Mouse (Mus musculus) brain, adult 2 months (tissue): Measurements from ENCODE around the gene Zbtb16.
A peak's percentile ranks its signal among the peaks of the same experiment; 100 is the strongest.

Experiments used
- DNase-seq: peaks from one replicate; pipeline ENCODE4 v3.0.0; 2011; ENCODE audit warnings: low read depth, low spot score

Gene Zbtb16

DNA sequence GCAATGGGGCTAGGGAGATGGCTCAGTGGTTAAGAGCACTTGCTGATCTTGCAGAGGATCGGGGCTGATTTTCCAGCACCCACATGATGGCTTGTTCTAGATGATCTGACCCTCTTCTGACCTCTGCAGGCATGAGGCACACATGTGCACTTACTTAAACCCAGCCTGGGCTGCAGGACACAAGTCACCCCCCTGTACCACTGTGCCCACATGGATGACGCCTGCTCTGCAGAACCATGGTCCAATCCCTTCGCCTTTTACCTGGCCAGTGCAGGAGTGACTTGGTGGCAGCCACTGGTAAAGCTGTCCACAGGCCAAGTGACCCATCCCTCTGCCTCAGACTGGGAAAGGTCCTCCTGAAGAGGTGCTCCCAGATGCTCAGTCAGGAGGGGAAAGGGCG lies 67.1 kb downstream of the Zbtb16 start:
- DNase-seq: no peak

DNA sequence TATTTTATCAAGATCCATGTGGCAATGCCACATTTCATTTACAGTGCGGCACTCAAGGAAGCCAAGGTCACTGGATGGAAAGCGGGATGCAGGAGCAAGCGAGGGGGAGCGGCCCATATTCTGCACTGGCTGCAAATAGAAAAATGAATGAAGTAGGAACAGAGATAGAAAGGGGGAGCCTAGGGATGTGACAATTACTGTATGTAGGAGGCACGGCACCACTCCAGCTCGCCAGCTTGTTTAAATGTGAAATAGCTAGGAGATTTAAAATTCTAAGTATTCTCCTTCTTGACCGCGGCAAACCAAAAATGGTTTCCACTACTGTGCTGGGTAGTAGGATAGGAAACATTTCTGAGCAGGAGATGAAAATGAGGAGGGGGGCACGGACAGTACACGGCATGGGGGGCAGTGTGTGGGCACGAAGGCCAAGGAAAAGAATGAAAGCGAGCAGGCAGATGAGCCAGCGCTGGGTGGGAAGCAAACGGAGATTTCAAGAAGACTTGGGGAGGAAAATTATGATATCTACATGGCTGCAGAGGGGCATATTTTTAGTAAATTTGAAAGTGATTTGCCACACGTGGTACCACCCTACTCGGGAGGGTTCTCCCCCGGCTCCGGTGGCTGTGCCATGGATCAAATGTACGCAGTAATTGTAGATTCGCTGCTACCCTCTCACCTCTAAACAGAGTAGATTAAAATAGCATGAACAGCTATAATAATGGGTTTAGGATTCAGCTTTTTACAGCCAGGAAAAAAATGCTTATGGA lies 68.2 kb downstream of the Zbtb16 start:
- DNase-seq: peak; percentile 81

DNA sequence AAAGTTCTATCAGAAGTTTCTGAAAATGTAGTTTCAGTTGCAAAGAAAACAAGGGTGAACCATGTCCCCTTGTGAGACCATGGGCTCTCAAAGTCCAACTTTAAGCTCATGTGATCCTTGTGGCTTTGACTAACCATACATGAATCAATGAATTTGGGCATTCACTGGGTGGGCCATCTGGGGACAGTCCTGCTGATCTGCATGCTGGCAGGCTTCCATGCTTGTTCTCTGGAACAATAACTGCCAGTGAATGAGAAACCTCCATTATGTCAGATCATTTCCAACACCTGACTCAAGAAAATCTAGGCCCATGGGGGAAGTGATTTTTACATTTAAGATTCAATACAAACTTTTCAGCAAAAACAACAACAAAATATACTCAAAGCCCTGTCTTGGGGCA lies 70.1 kb downstream of the Zbtb16 start:
- peak; percentile 75 for DNase-seq

DNA sequence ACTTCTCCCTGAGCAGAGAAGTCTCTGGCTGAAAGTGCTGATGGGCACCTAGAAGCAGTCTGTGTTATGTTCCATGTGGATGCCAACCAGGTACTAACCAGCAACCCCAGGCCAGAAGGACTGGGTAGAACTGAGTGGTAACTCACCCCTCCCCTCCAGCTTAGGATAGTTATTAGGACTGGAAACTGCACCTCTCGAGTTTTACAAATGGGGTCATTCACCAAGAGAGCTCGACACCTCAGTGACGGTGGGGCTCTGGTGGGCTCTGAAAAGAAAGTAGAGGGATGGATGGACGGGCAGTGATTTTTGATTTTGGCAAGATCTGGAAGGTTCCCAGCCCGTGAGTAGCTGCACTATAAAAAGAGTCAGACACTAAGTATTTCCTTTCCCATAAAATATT lies 71.7 kb downstream of the Zbtb16 start:
- DNase-seq: no peak

DNA sequence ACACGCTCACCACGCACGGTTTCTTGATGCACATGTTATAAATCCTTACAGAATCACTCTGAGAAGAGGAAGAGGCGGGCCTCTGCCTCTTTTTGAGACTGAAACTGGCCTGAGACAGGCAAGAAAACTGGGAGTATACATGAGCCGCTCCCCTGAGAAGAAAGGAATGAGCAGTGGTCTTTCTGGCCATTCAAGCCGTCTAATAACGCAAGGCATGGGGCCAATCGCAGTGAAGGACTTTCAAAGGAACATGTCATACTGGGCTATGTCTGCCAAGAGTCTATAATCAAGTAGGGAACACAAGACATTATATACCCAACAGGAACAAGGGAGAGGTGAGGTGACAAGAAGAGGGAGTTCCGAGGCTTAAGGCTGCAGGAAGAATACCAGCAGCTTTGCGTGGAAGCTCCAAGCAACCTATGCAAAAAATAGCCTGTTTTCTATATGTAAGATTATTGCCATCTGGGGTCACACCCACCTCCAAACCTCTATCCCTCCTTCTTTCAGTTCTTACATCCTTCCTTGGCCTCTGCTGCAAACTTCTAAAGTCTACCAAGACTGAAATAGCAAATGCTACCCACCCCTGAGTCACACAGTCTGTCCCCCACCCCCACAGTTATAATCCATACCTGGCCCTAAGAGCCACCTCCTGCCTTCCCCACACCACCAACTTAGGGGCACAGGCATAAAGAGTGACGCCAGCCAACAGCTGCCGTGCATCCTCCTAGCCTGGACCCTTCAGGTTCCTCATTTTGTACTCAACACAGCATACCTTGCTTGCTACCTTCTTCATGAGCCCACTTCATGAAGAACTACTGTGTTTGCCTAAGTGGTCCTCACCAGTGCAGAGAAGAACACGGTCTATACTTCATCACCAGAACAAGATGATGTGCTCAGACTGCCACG lies 74.0 kb downstream of the Zbtb16 start:
- peak; percentile 67 for DNase-seq

- no peak for DNase-seq
Measured at GRCm38 (mm10) chr9:48761175-48761556, 74.9 kb downstream of the Zbtb16 start.

- peak; percentile 92 for DNase-seq
Measured at GRCm38 (mm10) chr9:48760449-48761174, 75.4 kb downstream of the Zbtb16 start.

DNA sequence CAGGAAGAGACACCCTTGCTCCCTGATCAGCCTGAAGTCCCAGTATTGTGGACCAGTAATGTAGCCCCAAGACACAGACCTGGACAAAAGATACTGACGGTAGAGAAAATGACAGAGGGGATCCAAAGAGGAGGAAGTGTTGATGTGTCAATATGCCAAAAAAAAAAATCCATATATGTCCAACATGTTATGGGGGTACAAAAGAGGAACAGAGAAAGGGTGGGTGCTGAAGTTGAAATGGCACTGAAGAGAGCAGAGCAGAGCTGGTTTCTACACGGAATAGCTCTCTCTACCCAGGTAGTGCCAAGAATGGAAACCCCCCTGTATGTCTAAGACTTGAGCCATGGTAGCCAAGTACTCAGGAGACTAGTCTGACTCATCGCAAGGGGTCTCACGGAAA lies 76.9 kb downstream of the Zbtb16 start:
- DNase-seq: no peak

DNA sequence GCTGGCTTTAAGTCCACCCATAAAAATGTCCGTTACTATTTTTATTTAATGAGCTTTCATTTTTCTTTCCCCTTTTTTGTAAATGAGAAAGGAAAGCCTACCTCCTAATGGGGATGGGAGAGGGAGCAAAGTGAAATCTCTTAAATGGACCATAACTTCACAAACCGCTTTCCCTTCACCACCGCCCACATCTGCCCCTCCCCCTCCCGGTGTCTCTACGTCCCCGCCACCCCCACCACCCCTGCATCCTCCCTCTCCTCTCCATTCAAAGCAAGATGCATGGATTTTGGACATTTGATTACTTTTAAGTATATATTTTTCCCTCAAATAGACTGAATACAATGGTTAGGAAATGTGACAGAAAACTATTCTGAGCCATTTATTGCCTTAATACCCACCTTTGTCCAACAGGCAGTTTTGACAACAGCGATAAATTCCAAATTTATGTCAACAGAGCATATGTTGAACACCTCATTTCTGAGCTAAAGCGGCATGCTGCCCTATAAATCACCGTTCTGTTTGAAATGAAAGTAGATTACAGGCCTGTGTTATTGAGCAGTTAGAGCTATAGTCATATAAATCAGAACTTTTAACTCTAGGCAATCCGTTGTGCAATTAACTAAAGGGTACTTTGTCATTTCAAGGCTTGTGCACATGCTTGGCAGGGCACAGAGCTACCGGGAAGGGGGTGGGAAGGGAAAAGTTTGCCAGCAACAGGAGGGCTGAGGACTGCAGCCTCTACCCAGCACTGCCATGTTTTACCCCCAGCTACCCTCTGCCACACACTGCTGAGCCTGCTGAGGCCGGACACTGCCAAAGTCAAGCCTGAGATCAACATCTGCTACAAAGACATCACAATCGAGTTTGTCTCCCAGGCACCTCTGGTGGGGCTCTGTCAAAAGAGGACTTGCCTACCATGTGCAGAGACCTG lies 78.1 kb downstream of the Zbtb16 start:
- no peak for DNase-seq

DNA sequence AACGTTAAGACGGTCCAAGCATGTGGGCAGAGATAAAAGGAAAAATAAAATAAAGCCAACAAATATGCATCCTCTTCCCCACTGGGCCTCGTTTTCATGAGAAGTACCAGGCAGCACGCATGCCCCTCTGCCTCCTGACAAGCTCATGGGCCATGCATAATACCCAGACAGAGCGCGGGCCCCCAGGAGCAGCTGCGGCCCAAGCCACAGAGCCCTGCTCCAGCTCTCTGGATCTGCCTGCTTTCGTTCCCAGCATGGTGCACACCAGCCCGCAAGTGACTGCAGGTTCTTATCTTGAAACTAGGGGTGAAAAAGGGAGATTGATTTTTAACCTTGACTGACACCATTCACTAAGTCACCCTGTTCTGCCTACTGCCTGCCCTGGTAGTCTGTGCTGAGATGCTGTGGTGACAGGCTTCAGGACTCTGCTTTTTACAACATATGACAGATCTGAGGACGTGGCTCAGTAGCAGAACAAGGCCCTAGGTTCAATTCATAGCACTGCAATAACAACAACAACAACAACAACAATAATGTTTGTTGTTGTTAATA lies 79.7 kb downstream of the Zbtb16 start:
- no peak for DNase-seq

- DNase-seq: no peak
Measured at GRCm38 (mm10) chr9:48755438-48756070, 80.5 kb downstream of the Zbtb16 start.

GRCm38 (mm10) chr9:48754418-48754817 lies 81.6 kb downstream of the Zbtb16 start:
- no peak for DNase-seq

GRCm38 (mm10) chr9:48753881-48754280 lies 82.1 kb downstream of the Zbtb16 start:
- DNase-seq: no peak

GRCm38 (mm10) chr9:48751900-48752299 lies 84.1 kb downstream of the Zbtb16 start:
- DNase-seq: no peak

DNA sequence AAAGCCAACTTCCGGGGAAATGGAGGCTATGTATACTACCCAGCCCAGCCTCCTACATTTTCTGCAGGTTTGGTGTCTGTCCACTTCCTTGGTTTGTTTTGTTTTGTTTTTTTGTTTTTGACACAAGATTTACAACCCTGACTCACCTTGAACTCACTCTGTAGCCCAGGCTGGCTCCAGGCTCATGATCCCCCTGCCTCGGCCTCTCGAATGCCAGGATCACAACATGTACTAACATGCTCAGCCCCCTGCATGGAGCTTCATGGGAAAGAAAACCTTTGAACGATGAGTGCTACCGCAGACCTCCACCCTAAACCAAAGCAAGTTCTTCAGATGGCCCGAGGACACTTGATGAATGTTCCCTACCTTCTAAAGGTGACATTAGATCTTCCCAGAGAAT lies 86.4 kb downstream of the Zbtb16 start:
- DNase-seq: no peak

- peak; percentile 50 for DNase-seq
Measured at GRCm38 (mm10) chr9:48749168-48749567, 86.9 kb downstream of the Zbtb16 start.

GRCm38 (mm10) chr9:48748761-48749160 lies 87.3 kb downstream of the Zbtb16 start:
- DNase-seq: no peak

GRCm38 (mm10) chr9:48748216-48748615 lies 87.8 kb downstream of the Zbtb16 start:
- no peak for DNase-seq

DNA sequence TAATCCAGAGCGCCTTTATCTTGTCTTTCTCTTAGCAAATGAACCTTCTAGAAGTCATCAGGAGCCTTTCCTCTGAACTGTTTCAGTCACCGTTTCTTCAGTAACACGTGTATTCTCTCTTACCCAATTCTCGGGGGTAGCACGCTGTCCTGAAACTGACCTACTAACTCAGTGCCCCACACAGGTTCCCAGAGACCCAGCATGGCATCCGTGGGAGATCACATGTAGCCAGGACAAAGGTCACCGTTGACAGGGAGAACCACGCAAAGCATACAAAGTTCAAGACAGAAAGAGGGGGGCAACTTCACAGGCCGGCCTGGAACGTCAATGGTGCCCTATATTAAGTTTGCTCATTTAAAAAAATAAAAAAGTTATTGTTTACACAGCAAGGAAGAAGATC lies 89.5 kb downstream of the Zbtb16 start:
- no peak for DNase-seq
